Mouse (Mus musculus): Measurements from ENCODE around the gene Gm7137. TPM values are rescaled to one million over a fixed set of nuclear protein-coding genes. Genes with fewer than 3 reads are reported as not detected.
"Not testable (repeated sequence)": the region's sequence is repeated elsewhere in the genome, so short reads cannot be mapped to it uniquely, and the experiment has no call there.

Gm7137 gene
- total RNA-seq, 1 experiment from 2014 or later, result not detected

GRCm38 (mm10) chr10:77753448-77753847, 34.6 kb downstream of the Gm7137 start:
- no peak for ATAC-seq (replicated peaks; ENCODE audit: low read depth, poor library complexity, severe bottlenecking)

GRCm38 (mm10) chr10:77752312-77752711, 35.7 kb downstream of the Gm7137 start:
- not testable (repeated sequence) for ATAC-seq (replicated peaks; ENCODE audit: low read depth, poor library complexity, severe bottlenecking)

- not testable (repeated sequence) for ATAC-seq (replicated peaks; ENCODE audit: low read depth, poor library complexity, severe bottlenecking)
Measured at GRCm38 (mm10) chr10:77751254-77751653, 36.7 kb downstream of the Gm7137 start, which contains the start of gene Gm9736. TSS of gene Gm9736 (minus strand) at chr10:77751354.

GRCm38 (mm10) chr10:77750686-77751085, 37.3 kb downstream of the Gm7137 start:
- not testable (repeated sequence) for ATAC-seq (replicated peaks; ENCODE audit: low read depth, poor library complexity, severe bottlenecking)

- not testable (repeated sequence) for ATAC-seq (replicated peaks; ENCODE audit: low read depth, poor library complexity, severe bottlenecking)
Measured at GRCm38 (mm10) chr10:77741924-77742688, 45.9 kb downstream of the Gm7137 start, which contains the start of gene Gm18596. TSS of gene Gm18596 (minus strand) at chr10:77742638.

GRCm38 (mm10) chr10:77738929-77739328, 49.1 kb downstream of the Gm7137 start:
- ATAC-seq (replicated peaks; ENCODE audit: low read depth, poor library complexity, severe bottlenecking), result no peak

Other genes with a start within 250 kb of the Gm7137 start
- gene Pttg1ip, start 206.5 kb downstream of the Gm7137 start, total RNA-seq (2017), result 35.5 and 47.4 TPM in 2 replicates
- gene Sumo3, start 182.1 kb downstream of the Gm7137 start, total RNA-seq (2017), result 147 and 170 TPM in 2 replicates
- gene Gm49325, start 182.0 kb downstream of the Gm7137 start, total RNA-seq (2017), result not detected in 2 replicates
- gene Ube2g2, start 165.9 kb downstream of the Gm7137 start, total RNA-seq (2017), result 27.0 and 37.2 TPM in 2 replicates
- gene Tspear, start 101.6 kb downstream of the Gm7137 start, total RNA-seq (2017), result 0.87 and 1.2 TPM in 2 replicates
- gene Gm19402, start 97.4 kb downstream of the Gm7137 start, total RNA-seq (2017), result not detected in 2 replicates
- not detected in 2 replicates for gene Gm9508, start 91.0 kb downstream of the Gm7137 start, total RNA-seq (2017)
- not detected in 2 replicates for gene Gm10272, start 81.6 kb downstream of the Gm7137 start, total RNA-seq (2017)
- not detected in 2 replicates for gene Gm10024, start 76.7 kb downstream of the Gm7137 start, total RNA-seq (2017)
- gene Gm10142, start 72.4 kb downstream of the Gm7137 start, total RNA-seq (2017), result not detected in 2 replicates
- gene Krtap12-1, start 67.6 kb downstream of the Gm7137 start, total RNA-seq (2017), result not detected in 2 replicates
- gene Gm10100, start 61.7 kb downstream of the Gm7137 start, total RNA-seq (2017), result not detected in 2 replicates
- gene Gm18596, start 45.6 kb downstream of the Gm7137 start, total RNA-seq (2017), result not detected in 2 replicates
- gene Gm9736, start 36.8 kb downstream of the Gm7137 start, total RNA-seq (2017), result not detected in 2 replicates
- gene Gm3233, start 28.5 kb downstream of the Gm7137 start, total RNA-seq (2017), result not detected in 2 replicates
- not detected in 2 replicates for gene Gm3238, start 16.9 kb downstream of the Gm7137 start, total RNA-seq (2017)
- gene Gm7138, start 11.3 kb downstream of the Gm7137 start, total RNA-seq (2017), result not detected in 2 replicates
- not detected in 2 replicates for gene Gm3250, start 5.7 kb downstream of the Gm7137 start, total RNA-seq (2017)
- not detected in 2 replicates for gene Gm9639, start 6.9 kb upstream of the Gm7137 start, total RNA-seq (2017)
- gene Gm19668, start 10.9 kb upstream of the Gm7137 start, total RNA-seq (2017), result not detected in 2 replicates
- not detected in 2 replicates for gene Gm9507, start 23.6 kb upstream of the Gm7137 start, total RNA-seq (2017)
- not detected in 2 replicates for gene Gm2696, start 26.5 kb upstream of the Gm7137 start, total RNA-seq (2017)
- not detected in 2 replicates for gene Krtap10-4, start 38.9 kb upstream of the Gm7137 start, total RNA-seq (2017)
- not detected in 2 replicates for gene Krtap10-10, start 47.7 kb upstream of the Gm7137 start, total RNA-seq (2017)
- gene Gm36176, start 58.6 kb upstream of the Gm7137 start, total RNA-seq (2017), result not detected in 2 replicates
- not detected in 2 replicates for gene Gm10318, start 64.7 kb upstream of the Gm7137 start, total RNA-seq (2017)
- not detected in 2 replicates for gene Gm3285, start 73.8 kb upstream of the Gm7137 start, total RNA-seq (2017)
- 0.23 TPM in 1 of 2 replicates, not detected in the other for gene Lrrc3, start 114.3 kb upstream of the Gm7137 start, total RNA-seq (2017)
- gene Trpm2, start 182.4 kb upstream of the Gm7137 start, total RNA-seq (2017), result 1.4 and 4.2 TPM in 2 replicates
- 10.5 and 12.6 TPM in 2 replicates for gene 1810043G02Rik, start 190.3 kb upstream of the Gm7137 start, total RNA-seq (2017)
- 42.8 and 43.8 TPM in 2 replicates for gene Pfkl, start 221.9 kb upstream of the Gm7137 start, total RNA-seq (2017)